ENCODE assay signal across 8 mouse cellular contexts in the genomic region with DNA sequence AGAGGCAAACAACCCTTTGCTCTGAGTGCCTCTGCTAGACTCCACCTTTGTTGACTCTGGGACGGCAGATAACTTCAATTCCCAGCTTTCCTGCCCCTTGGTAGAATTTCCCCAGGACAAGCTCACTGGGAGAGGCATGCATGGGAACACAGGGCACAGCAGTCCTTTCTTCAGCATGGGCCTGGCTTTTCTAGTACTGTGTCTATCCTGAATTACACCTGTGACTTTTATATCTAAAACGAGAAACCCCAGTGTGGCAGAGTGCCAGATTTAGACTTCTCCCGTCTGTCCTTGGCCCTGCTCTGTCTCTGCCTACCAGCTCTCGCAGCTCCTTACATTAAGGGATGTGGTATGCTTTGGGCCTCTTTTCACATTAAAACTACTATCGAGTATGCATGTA. TPM values are rescaled to one million over a fixed set of nuclear protein-coding genes. Genes with fewer than 3 reads are reported as not detected.
DNase-seq lines count a peak whose midpoint lies in the region; ATAC-seq lines count a peak whose summit lies in the region.

No protein-coding gene starts in this region.

- no peak overlapping the region for H3K9ac ChIP-seq in forebrain, embryonic 11.5 days (ENCODE audit: low read length)
- H3K9ac ChIP-seq in intestine, embryonic 15.5 days = 0 out of 2 replicates have a peak overlapping the region, but pooled peaks have one; percentile 6

- peaks cover 81% of the 10 kb centered on the region for H3K79me2 ChIP-seq in macrophage (ENCODE audit: inconsistent target)

- 0 out of 2 replicates have a peak overlapping the region, but pooled peaks have one; percentile 16 for H3K27ac ChIP-seq in forebrain, embryonic 10.5 days
- no peak overlapping the region for H3K27ac ChIP-seq in forebrain, embryonic 11.5 days (ENCODE audit: low read depth, low read length)
- peak overlapping the region; percentile 86 for H3K27ac ChIP-seq in intestine, embryonic 15.5 days
- H3K27ac ChIP-seq in macrophage = peak overlapping the region; percentile 97

- H3K4me3 ChIP-seq in forebrain, embryonic 10.5 days = peak overlapping the region; percentile 10; the same call in 1 of the 2 replicates
- H3K4me3 ChIP-seq in forebrain, embryonic 11.5 days (ENCODE audit: low read depth, low read length) = no peak overlapping the region
- peak overlapping the region; percentile 9; the same call in 1 of the 2 replicates for H3K4me3 ChIP-seq in intestine, embryonic 15.5 days (replicated peaks)
- H3K4me3 ChIP-seq in macrophage (ENCODE audit: inconsistent target) = peak overlapping the region; percentile 84; the same call in 1 of the 2 replicates

- peaks cover 67% of the 10 kb centered on the region for H3K36me3 ChIP-seq in forebrain, embryonic 10.5 days (replicated peaks)
- H3K36me3 ChIP-seq in forebrain, embryonic 11.5 days (ENCODE audit: control insufficient read depth, insufficient read depth, low read length) = peaks cover 3% of the 10 kb centered on the region; the same call in 1 of the 2 replicates
- H3K36me3 ChIP-seq in intestine, embryonic 15.5 days = peaks cover 2% of the 10 kb centered on the region
- peaks cover 17% of the 10 kb centered on the region for H3K36me3 ChIP-seq in macrophage (ENCODE audit: inconsistent target)

- no peak for DNase-seq in forebrain, embryonic 10.5 days (ENCODE audit: extremely low spot score, low spot score)
- no peak for DNase-seq in forebrain, embryonic 11.5 days (ENCODE audit: low spot score)
- DNase-seq in thymus, postnatal 25 days = peak; percentile 33
- DNase-seq in thymus, postnatal 10 days (ENCODE audit: low spot score in 2 of 2) = no peak
- DNase-seq in gastrocnemius, postnatal 4 days (ENCODE audit: low spot score in 2 of 2) = no peak

- ATAC-seq in forebrain, embryonic 11.5 days (replicated peaks; ENCODE audit: low FRiP score) = no peak
- ATAC-seq in intestine, embryonic 15.5 days = no peak
- ATAC-seq in granulocyte monocyte progenitor cell, adult 5-6 weeks (replicated peaks; ENCODE audit: poor library complexity, severe bottlenecking) = no peak

- 82% methylated on average over 5 of the region's 5 CpGs for WGBS in forebrain, embryonic 10.5 days
- WGBS in forebrain, embryonic 11.5 days = 73% methylated on average over 5 of the region's 5 CpGs
- whole genome bisulfite sequencing in intestine, embryonic 15.5 days = 33% methylated on average over 5 of the region's 5 CpGs
- 18% methylated on average over 5 of the region's 5 CpGs for WGBS in macrophage (ENCODE audit: missing documents)

- no peaks in the 10 kb centered on the region for H3K9me3 ChIP-seq in forebrain, embryonic 10.5 days
- no peaks in the 10 kb centered on the region for H3K9me3 ChIP-seq in forebrain, embryonic 11.5 days (ENCODE audit: control insufficient read depth, low read length)
- no peaks in the 10 kb centered on the region for H3K9me3 ChIP-seq in intestine, embryonic 15.5 days

- H3K4me2 ChIP-seq in forebrain, embryonic 11.5 days (ENCODE audit: low read depth, low read length, severe bottlenecking) = no peak overlapping the region
- peak overlapping the region; percentile 73 for H3K4me2 ChIP-seq in intestine, embryonic 15.5 days (replicated peaks)

- no peaks in the 10 kb centered on the region for H3K27me3 ChIP-seq in forebrain, embryonic 10.5 days (ENCODE audit: poor library complexity, severe bottlenecking)
- H3K27me3 ChIP-seq in forebrain, embryonic 11.5 days (ENCODE audit: control insufficient read depth, insufficient read depth, low read length) = no peaks in the 10 kb centered on the region
- no peaks in the 10 kb centered on the region for H3K27me3 ChIP-seq in intestine, embryonic 15.5 days (replicated peaks)

- H3K4me1 ChIP-seq in forebrain, embryonic 10.5 days = peaks cover 52% of the 10 kb centered on the region
- H3K4me1 ChIP-seq in forebrain, embryonic 11.5 days (replicated peaks; ENCODE audit: control insufficient read depth, insufficient read depth, low read length) = peaks cover 15% of the 10 kb centered on the region
- H3K4me1 ChIP-seq in intestine, embryonic 15.5 days (replicated peaks) = peaks cover 43% of the 10 kb centered on the region

RNA-seq across cellular contexts. Expression of a gene that starts 10.6 kb away (rescaled TPM):
- polyA plus RNA-seq in forebrain, embryonic 10.5 days (2016; fragmentation: Nextera tagmentation; extraction: Ambion mirVana) = 579 and 590 TPM in 2 replicates
- 523 and 535 TPM in 2 replicates for polyA plus RNA-seq in forebrain, embryonic 11.5 days (2014; fragmentation: Nextera tagmentation; extraction: Ambion mirVana)
- 562 and 582 TPM in 2 replicates for polyA plus RNA-seq in intestine, embryonic 15.5 days (2015; fragmentation: Nextera tagmentation; extraction: Ambion mirVana)
- total RNA-seq in macrophage (2018; cell fraction: chromatin; rRNA removed) = 1,000 to 10,000 TPM; 1,125 to 1,738 (median 1,409) TPM
- 100 to 1,000 TPM; 586 to 974 (median 713) TPM for total RNA-seq in macrophage (2018; cell fraction: cytosol; rRNA removed)
- 1,000 to 10,000 TPM in 4 of 26 experiments, 100 to 1,000 TPM in 22; 756 to 1,242 (median 926) TPM for total RNA-seq in macrophage (2018; cell fraction: nucleus; rRNA removed)
- polyA plus RNA-seq in macrophage (2018) = 516 to 899 TPM (median 852 TPM) in 3 replicates
- total RNA-seq in granulocyte monocyte progenitor cell, adult 5-6 weeks (2014; fragmentation: Nextera tagmentation) = 529 and 543 TPM in 2 replicates
- 806 and 846 TPM in 2 replicates for total RNA-seq in granulocyte monocyte progenitor cell, adult 5-6 weeks (2017)
- total RNA-seq in gastrocnemius, postnatal 4 days (2021) = 100 to 1,000 TPM; 420 to 508 TPM

RNA-seq across cellular contexts. Expression of a gene that starts 20.9 kb away (rescaled TPM):
- polyA plus RNA-seq in forebrain, embryonic 10.5 days (2016; fragmentation: Nextera tagmentation; extraction: Ambion mirVana) = 0.61 and 0.64 TPM in 2 replicates
- 0.67 and 0.88 TPM in 2 replicates for polyA plus RNA-seq in forebrain, embryonic 11.5 days (2014; fragmentation: Nextera tagmentation; extraction: Ambion mirVana)
- 0.25 and 0.33 TPM in 2 replicates for polyA plus RNA-seq in intestine, embryonic 15.5 days (2015; fragmentation: Nextera tagmentation; extraction: Ambion mirVana)
- 1 to 10 TPM in 25 of 26 experiments, under 1 TPM in 1; 0.99 to 4.0 (median 1.7) TPM for total RNA-seq in macrophage (2018; cell fraction: chromatin; rRNA removed)
- under 1 TPM in 23 of 26 experiments, not detected in 3; 0.03 to 0.16 (median 0.06) TPM for total RNA-seq in macrophage (2018; cell fraction: cytosol; rRNA removed)
- total RNA-seq in macrophage (2018; cell fraction: nucleus; rRNA removed) = 1 to 10 TPM in 6 of 26 experiments, under 1 TPM in 20; 0.34 to 3.5 (median 0.68) TPM
- polyA plus RNA-seq in macrophage (2018) = 0.04 TPM in 1 of 3 replicates, not detected in the others
- total RNA-seq in granulocyte monocyte progenitor cell, adult 5-6 weeks (2014; fragmentation: Nextera tagmentation) = 0.28 and 1.8 TPM in 2 replicates
- 0.31 and 0.52 TPM in 2 replicates for total RNA-seq in granulocyte monocyte progenitor cell, adult 5-6 weeks (2017)
- under 1 TPM; 0.13 to 0.17 TPM for total RNA-seq in gastrocnemius, postnatal 4 days (2021)

RNA-seq across cellular contexts. Expression of a gene that starts 30.6 kb away (rescaled TPM):
- polyA plus RNA-seq in forebrain, embryonic 10.5 days (2016; fragmentation: Nextera tagmentation; extraction: Ambion mirVana) = 220 and 222 TPM in 2 replicates
- polyA plus RNA-seq in forebrain, embryonic 11.5 days (2014; fragmentation: Nextera tagmentation; extraction: Ambion mirVana) = 227 and 253 TPM in 2 replicates
- polyA plus RNA-seq in intestine, embryonic 15.5 days (2015; fragmentation: Nextera tagmentation; extraction: Ambion mirVana) = 141 and 164 TPM in 2 replicates
- 1,000 to 10,000 TPM in 2 of 26 experiments, 100 to 1,000 TPM in 24; 542 to 1,238 (median 895) TPM for total RNA-seq in macrophage (2018; cell fraction: chromatin; rRNA removed)
- 100 to 1,000 TPM; 154 to 236 (median 177) TPM for total RNA-seq in macrophage (2018; cell fraction: cytosol; rRNA removed)
- 100 to 1,000 TPM; 251 to 705 (median 435) TPM for total RNA-seq in macrophage (2018; cell fraction: nucleus; rRNA removed)
- polyA plus RNA-seq in macrophage (2018) = 160 to 411 TPM (median 185 TPM) in 3 replicates
- total RNA-seq in granulocyte monocyte progenitor cell, adult 5-6 weeks (2014; fragmentation: Nextera tagmentation) = 242 and 252 TPM in 2 replicates
- total RNA-seq in granulocyte monocyte progenitor cell, adult 5-6 weeks (2017) = 124 and 135 TPM in 2 replicates
- total RNA-seq in gastrocnemius, postnatal 4 days (2021) = 100 to 1,000 TPM; 170 to 182 TPM

RNA-seq across cellular contexts. Expression of a gene that starts 31.6 kb away (rescaled TPM):
- 210 and 216 TPM in 2 replicates for polyA plus RNA-seq in forebrain, embryonic 10.5 days (2016; fragmentation: Nextera tagmentation; extraction: Ambion mirVana)
- polyA plus RNA-seq in forebrain, embryonic 11.5 days (2014; fragmentation: Nextera tagmentation; extraction: Ambion mirVana) = 183 and 211 TPM in 2 replicates
- 188 TPM in 2 replicates for polyA plus RNA-seq in intestine, embryonic 15.5 days (2015; fragmentation: Nextera tagmentation; extraction: Ambion mirVana)
- total RNA-seq in macrophage (2018; cell fraction: chromatin; rRNA removed) = 100 to 1,000 TPM in 5 of 26 experiments, 10 to 100 TPM in 21; 24.1 to 132 (median 60.5) TPM
- 100 to 1,000 TPM in 1 of 26 experiments, 10 to 100 TPM in 25; 53.3 to 105 (median 84.5) TPM for total RNA-seq in macrophage (2018; cell fraction: cytosol; rRNA removed)
- total RNA-seq in macrophage (2018; cell fraction: nucleus; rRNA removed) = 100 to 1,000 TPM in 3 of 26 experiments, 10 to 100 TPM in 23; 38.8 to 131 (median 65.2) TPM
- polyA plus RNA-seq in macrophage (2018) = 49.4 to 76.1 TPM (median 71.0 TPM) in 3 replicates
- total RNA-seq in granulocyte monocyte progenitor cell, adult 5-6 weeks (2014; fragmentation: Nextera tagmentation) = 35.2 and 45.3 TPM in 2 replicates
- 49.6 and 63.6 TPM in 2 replicates for total RNA-seq in granulocyte monocyte progenitor cell, adult 5-6 weeks (2017)
- 10 to 100 TPM; 53.4 to 54.4 TPM for total RNA-seq in gastrocnemius, postnatal 4 days (2021)
